Mouse (Mus musculus): Measurements from ENCODE around the gene Txn2. TPM values are rescaled to one million over a fixed set of nuclear protein-coding genes. Genes with fewer than 3 reads are reported as not detected.
A peak's percentile ranks its signal among the peaks of the same experiment; 100 is the strongest.

The Txn2 gene
- polyA plus RNA-seq, 1 experiment from 2014 or later = 234 TPM

- H3K27me3 ChIP-seq = no peaks in the 10 kb centered on the region
- H3K4me2 ChIP-seq (replicated peaks) = no peak overlapping the region
- H3K4me1 ChIP-seq (replicated peaks) = no peaks in the 10 kb centered on the region
- WGBS = 43% methylated on average over 8 of the region's 8 CpGs
- peaks cover 72% of the 10 kb centered on the region for H3K36me3 ChIP-seq
- H3K27ac ChIP-seq = no peak overlapping the region
- H3K4me3 ChIP-seq (replicated peaks) = no peak overlapping the region
- H3K9me3 ChIP-seq = no peaks in the 10 kb centered on the region
- H3K9ac ChIP-seq (replicated peaks) = no peak overlapping the region
- peak; percentile 79 for ATAC-seq
Measured at GRCm38 (mm10) chr15:77916851-77917544, 11.8 kb downstream of the Txn2 start.

GRCm38 (mm10) chr15:77915287-77915686 lies 13.5 kb downstream of the Txn2 start:
- WGBS = 95% methylated on average over 4 of the region's 4 CpGs
- H3K36me3 ChIP-seq = peaks cover 57% of the 10 kb centered on the region
- H3K9me3 ChIP-seq = no peaks in the 10 kb centered on the region
- no peak overlapping the region for H3K9ac ChIP-seq (replicated peaks)
- no peak overlapping the region for H3K27ac ChIP-seq
- H3K4me2 ChIP-seq (replicated peaks) = no peak overlapping the region
- ATAC-seq = no peak
- H3K27me3 ChIP-seq = no peaks in the 10 kb centered on the region
- no peak overlapping the region for H3K4me3 ChIP-seq (replicated peaks)
- H3K4me1 ChIP-seq (replicated peaks) = no peaks in the 10 kb centered on the region

GRCm38 (mm10) chr15:77914507-77914906 lies 14.3 kb downstream of the Txn2 start:
- Histone ChIP-seq H3K9me3 (no peaks in the 10 kb centered on the region), H3K36me3 (peaks cover 49% of the 10 kb centered on the region), H3K4me3 (replicated peaks) (no peak overlapping the region), H3K27ac (no peak overlapping the region), H3K27me3 (no peaks in the 10 kb centered on the region), H3K9ac (replicated peaks) (no peak overlapping the region), H3K4me2 (replicated peaks) (no peak overlapping the region), H3K4me1 (replicated peaks) (no peaks in the 10 kb centered on the region)
- ATAC-seq = no peak
- WGBS = 100% methylated on average over 3 of the region's 3 CpGs

DNA sequence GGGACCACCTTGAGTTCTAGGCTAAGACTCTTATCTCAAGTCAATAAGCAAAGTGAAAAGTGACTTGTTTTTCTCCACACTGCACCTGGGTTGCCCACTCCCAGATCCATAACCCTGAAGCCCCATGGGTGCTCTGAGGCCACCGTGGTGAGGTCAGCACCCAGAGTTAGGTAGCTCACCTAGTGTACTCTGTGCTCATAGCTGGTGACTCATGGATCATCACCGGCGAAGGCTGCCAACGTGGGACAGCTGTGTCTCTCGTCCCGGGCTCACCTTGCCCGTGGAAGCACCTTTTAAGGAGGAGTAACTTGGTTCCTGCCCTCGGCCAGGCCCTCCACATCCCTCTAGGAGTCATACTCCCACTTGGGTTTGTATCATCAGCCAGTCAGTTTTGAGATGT lies 15.8 kb downstream of the Txn2 start:
- Histone ChIP-seq H3K36me3 (peaks cover 34% of the 10 kb centered on the region), H3K9me3 (no peaks in the 10 kb centered on the region), H3K27ac (peak overlapping the region; percentile 0; the same call in 1 of the 2 replicates), H3K9ac (replicated peaks) (no peak overlapping the region), H3K4me3 (replicated peaks) (no peak overlapping the region), H3K27me3 (no peaks in the 10 kb centered on the region), H3K4me1 (replicated peaks) (no peaks in the 10 kb centered on the region), H3K4me2 (replicated peaks) (no peak overlapping the region)
- WGBS = 89% methylated on average over 8 of the region's 8 CpGs
- ATAC-seq = no peak

GRCm38 (mm10) chr15:77912585-77912984 lies 16.2 kb downstream of the Txn2 start:
- peaks cover 30% of the 10 kb centered on the region for H3K36me3 ChIP-seq
- no peak overlapping the region for H3K9ac ChIP-seq (replicated peaks)
- H3K9me3 ChIP-seq = no peaks in the 10 kb centered on the region
- H3K4me2 ChIP-seq (replicated peaks) = no peak overlapping the region
- H3K27me3 ChIP-seq = no peaks in the 10 kb centered on the region
- 65% methylated on average over 7 of the region's 7 CpGs for WGBS
- no peaks in the 10 kb centered on the region for H3K4me1 ChIP-seq (replicated peaks)
- peak overlapping the region; percentile 0; the same call in 1 of the 2 replicates for H3K27ac ChIP-seq
- no peak overlapping the region for H3K4me3 ChIP-seq (replicated peaks)
- no peak for ATAC-seq

GRCm38 (mm10) chr15:77912048-77912447 lies 16.8 kb downstream of the Txn2 start:
- Histone ChIP-seq H3K36me3 (peaks cover 29% of the 10 kb centered on the region), H3K27me3 (no peaks in the 10 kb centered on the region; the same call in 1 of the 2 replicates), H3K9ac (replicated peaks) (no peak overlapping the region), H3K4me1 (replicated peaks) (no peaks in the 10 kb centered on the region), H3K27ac (no peak overlapping the region), H3K4me3 (replicated peaks) (no peak overlapping the region), H3K4me2 (replicated peaks) (no peak overlapping the region), H3K9me3 (no peaks in the 10 kb centered on the region)
- 62% methylated on average over 5 of the region's 5 CpGs for WGBS
- ATAC-seq = no peak

DNA sequence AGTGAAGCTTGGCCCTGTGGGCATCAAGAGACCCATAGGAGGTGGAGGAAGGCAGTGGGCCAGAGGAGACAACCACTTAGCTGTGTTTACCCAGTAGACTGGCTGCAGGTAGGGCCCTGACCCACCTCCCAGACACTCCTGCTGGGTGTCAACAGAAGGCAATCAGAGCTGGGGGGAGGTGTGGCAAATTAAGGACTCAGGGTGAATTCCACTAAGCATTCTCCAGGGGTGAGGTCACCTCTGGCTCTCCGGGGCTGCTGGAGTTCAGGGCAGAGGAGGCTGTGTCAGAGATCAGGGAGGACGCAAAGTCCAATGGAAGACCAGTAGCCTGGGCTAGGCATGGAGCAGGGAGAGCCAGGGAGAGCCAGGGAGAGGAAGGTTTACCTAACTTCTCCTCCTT lies 17.7 kb downstream of the Txn2 start:
- no peak for ATAC-seq
- H3K27ac ChIP-seq = no peak overlapping the region
- H3K4me2 ChIP-seq (replicated peaks) = no peak overlapping the region
- H3K9ac ChIP-seq (replicated peaks) = no peak overlapping the region
- WGBS = 26% methylated on average over 2 of the region's 2 CpGs
- H3K36me3 ChIP-seq = peaks cover 24% of the 10 kb centered on the region
- no peak overlapping the region for H3K4me3 ChIP-seq (replicated peaks)
- no peaks in the 10 kb centered on the region for H3K9me3 ChIP-seq
- no peaks in the 10 kb centered on the region for H3K4me1 ChIP-seq (replicated peaks)
- peaks cover 8% of the 10 kb centered on the region; the same call in 1 of the 2 replicates for H3K27me3 ChIP-seq

GRCm38 (mm10) chr15:77907646-77908518 lies 20.9 kb downstream of the Txn2 start:
- Histone ChIP-seq H3K9ac (replicated peaks) (no peak overlapping the region), H3K27ac (no peak overlapping the region), H3K4me3 (replicated peaks) (no peak overlapping the region), H3K9me3 (no peaks in the 10 kb centered on the region), H3K4me2 (replicated peaks) (no peak overlapping the region), H3K36me3 (no peaks in the 10 kb centered on the region), H3K4me1 (replicated peaks) (peaks cover 12% of the 10 kb centered on the region), H3K27me3 (peaks cover 24% of the 10 kb centered on the region)
- WGBS = 68% methylated on average over 9 of the region's 9 CpGs
- no peak for ATAC-seq

DNA sequence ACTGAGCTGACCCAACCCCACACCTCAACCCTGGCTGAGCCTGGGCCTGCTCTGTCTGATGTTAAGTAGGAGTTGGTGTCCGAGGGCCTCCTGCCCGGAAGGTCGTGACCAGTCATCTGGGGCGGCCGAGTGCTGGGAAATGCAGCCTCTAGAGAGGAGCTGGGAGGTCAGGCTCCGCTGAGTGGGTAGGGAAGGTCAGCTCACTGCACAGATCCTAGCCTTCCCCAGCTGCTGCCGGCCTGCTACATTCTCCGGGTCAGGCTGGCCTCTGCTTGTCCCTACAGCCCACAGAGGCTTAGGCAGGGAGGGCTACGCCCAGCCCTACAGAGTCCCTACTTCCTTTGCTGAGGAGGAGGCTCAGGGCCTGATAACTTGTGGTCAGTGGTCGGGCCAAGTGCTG lies 22.3 kb downstream of the Txn2 start:
- Histone ChIP-seq H3K4me2 (replicated peaks) (no peak overlapping the region), H3K9ac (replicated peaks) (no peak overlapping the region), H3K9me3 (no peaks in the 10 kb centered on the region), H3K4me3 (replicated peaks) (no peak overlapping the region), H3K4me1 (replicated peaks) (peaks cover 12% of the 10 kb centered on the region), H3K36me3 (no peaks in the 10 kb centered on the region), H3K27ac (no peak overlapping the region), H3K27me3 (peaks cover 24% of the 10 kb centered on the region)
- no peak for ATAC-seq
- WGBS = 44% methylated on average over 10 of the region's 10 CpGs

- WGBS = 84% methylated on average over 8 of the region's 8 CpGs
- Histone ChIP-seq H3K9ac (replicated peaks) (no peak overlapping the region), H3K4me2 (replicated peaks) (no peak overlapping the region), H3K27ac (no peak overlapping the region), H3K4me1 (replicated peaks) (peaks cover 12% of the 10 kb centered on the region), H3K27me3 (peaks cover 24% of the 10 kb centered on the region), H3K36me3 (no peaks in the 10 kb centered on the region), H3K4me3 (replicated peaks) (no peak overlapping the region), H3K9me3 (no peaks in the 10 kb centered on the region)
- no peak for ATAC-seq
Measured at GRCm38 (mm10) chr15:77906081-77906480, 22.7 kb downstream of the Txn2 start.

DNA sequence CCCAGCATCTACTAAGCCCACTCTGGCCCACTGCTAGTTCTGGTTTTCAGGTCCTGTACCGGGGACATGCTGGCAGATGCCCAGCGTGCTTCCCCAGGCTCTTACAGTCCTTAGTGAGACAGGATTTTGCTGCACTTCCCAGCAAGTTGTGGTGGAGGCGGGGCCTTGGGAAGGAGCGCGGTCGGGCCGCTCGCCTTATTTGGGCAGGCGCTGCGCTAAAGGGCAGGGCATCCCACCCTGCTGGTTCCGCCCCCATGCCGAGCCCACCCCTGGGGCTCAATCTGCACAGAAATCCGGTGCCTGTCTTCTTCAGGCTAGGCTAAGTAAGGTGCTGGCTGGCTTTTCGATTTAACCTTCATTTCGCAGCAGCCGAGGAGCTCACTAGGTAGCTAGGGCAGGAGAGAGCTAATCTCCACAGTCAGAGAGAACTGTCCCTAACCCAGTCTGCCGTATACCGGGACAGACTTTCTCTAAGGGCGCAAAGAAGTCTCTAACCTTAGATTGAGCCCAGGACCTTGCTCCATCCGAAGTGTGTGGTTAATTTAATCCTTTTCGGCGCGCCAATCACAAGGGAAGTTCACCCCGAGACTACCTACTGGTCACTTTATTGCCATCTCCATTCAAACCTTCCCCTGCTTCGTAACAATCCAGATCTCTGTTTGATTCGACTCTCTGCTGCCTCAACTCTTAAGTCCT lies 23.4 kb downstream of the Txn2 start:
- ATAC-seq = peak; percentile 27; the same call in 1 of the 2 replicates
- no peaks in the 10 kb centered on the region for H3K36me3 ChIP-seq
- 3% methylated on average over 26 of the region's 26 CpGs for WGBS
- H3K27ac ChIP-seq = no peak overlapping the region
- H3K9ac ChIP-seq (replicated peaks) = peak overlapping the region; percentile 54
- H3K9me3 ChIP-seq = no peaks in the 10 kb centered on the region
- peak overlapping the region; percentile 33 for H3K4me3 ChIP-seq (replicated peaks)
- peaks cover 12% of the 10 kb centered on the region for H3K4me1 ChIP-seq (replicated peaks)
- H3K4me2 ChIP-seq (replicated peaks) = peak overlapping the region; percentile 55
- peaks cover 24% of the 10 kb centered on the region for H3K27me3 ChIP-seq

- Histone ChIP-seq H3K27ac (no peak overlapping the region), H3K9me3 (no peaks in the 10 kb centered on the region), H3K36me3 (no peaks in the 10 kb centered on the region), H3K4me3 (replicated peaks) (no peak overlapping the region), H3K4me1 (replicated peaks) (peaks cover 12% of the 10 kb centered on the region), H3K9ac (replicated peaks) (no peak overlapping the region), H3K27me3 (peaks cover 24% of the 10 kb centered on the region), H3K4me2 (replicated peaks) (no peak overlapping the region)
- 28% methylated on average over 12 of the region's 12 CpGs for WGBS
- ATAC-seq = no peak
Measured at GRCm38 (mm10) chr15:77904363-77904892, 24.4 kb downstream of the Txn2 start.

All from midbrain, embryonic 13.5 days (tissue).